Mouse (Mus musculus) forebrain, embryonic 12.5 days (tissue): Measurements from ENCODE around the gene Ptpn11. TPM values are rescaled to one million over a fixed set of nuclear protein-coding genes. Genes with fewer than 3 reads are reported as not detected.

Source experiments
- ATAC-seq: fragments of 200-750 bp; cut with Nextera tagmentation; 2 replicates; pipeline ENCODE4 v1.8.0; 2017; ENCODE audit warnings: moderate TSS enrichment; ENCODE audit not compliant: low FRiP score
- H3K27ac ChIP-seq: fragments of 300-500 bp; sonication (generic); 2 replicates; pipeline ENCODE4 v1.5.1; 2016; ENCODE audit warnings: mild to moderate bottlenecking
- H3K27me3 ChIP-seq: fragments of 300-500 bp; sonication (generic); 2 replicates; pipeline ENCODE4 v1.6.1; 2016; ENCODE audit warnings: mild to moderate bottlenecking
- H3K36me3 ChIP-seq: fragments of 300-500 bp; sonication (generic); replicated peaks from 2 replicates; pipeline ENCODE4 v1.6.1; 2016; ENCODE audit warnings: mild to moderate bottlenecking
- H3K4me1 ChIP-seq: fragments of 300-500 bp; sonication (generic); 2 replicates; pipeline ENCODE4 v1.6.1; 2016
- H3K4me2 ChIP-seq: fragments of 300-500 bp; sonication (generic); 2 replicates; pipeline ENCODE4 v1.6.1; 2016; ENCODE audit warnings: mild to moderate bottlenecking, moderate library complexity
- H3K4me3 ChIP-seq: fragments of 300-500 bp; sonication (generic); replicated peaks from 2 replicates; pipeline ENCODE4 v1.5.1; 2016; ENCODE audit warnings: mild to moderate bottlenecking
- H3K9ac ChIP-seq: fragments of 300-500 bp; sonication (generic); 2 replicates; pipeline ENCODE4 v1.6.1; 2016; ENCODE audit warnings: mild to moderate bottlenecking
- H3K9me3 ChIP-seq: fragments of 300-500 bp; sonication (generic); 2 replicates; pipeline ENCODE4 v1.6.1; 2016
- WGBS: fragments of 180-500 bp; shearing (Covaris S2); methylation state at CpG from one replicate; pipeline ENCODE4 v1.1.7; 2016; 5-methylcytosine and 5-hydroxymethylcytosine counted together
- polyA plus RNA-seq: library from polyadenylated mRNA; unstranded; fragments of >200 nt; fragmentation: Nextera tagmentation; extraction: Ambion mirVana; gene quantifications from 2 replicates; pipeline ENCODE4 v1.2.1, GENCODE M21; 2016

Gene Ptpn11
- polyA plus RNA-seq, 1 experiment from 2014 or later: 26.3 TPM

- Histone ChIP-seq H3K4me2 (no peak overlapping the region), H3K4me1 (no peaks in the 10 kb centered on the region), H3K27ac (no peak overlapping the region), H3K9ac (no peak overlapping the region), H3K9me3 (peaks cover 7% of the 10 kb centered on the region; the same call in 1 of the 2 replicates), H3K36me3 (no peaks in the 10 kb centered on the region), H3K4me3 (no peak overlapping the region), H3K27me3 (no peaks in the 10 kb centered on the region)
- 95% methylated on average over 7 of the region's 7 CpGs for WGBS
- no peak for ATAC-seq
Observed at GRCm38 (mm10) chr5:121082605-121083004, 108.6 kb downstream of the Ptpn11 start.

GRCm38 (mm10) chr5:121081754-121082153 lies 109.4 kb downstream of the Ptpn11 start:
- no peak for ATAC-seq
- Histone ChIP-seq H3K9me3 (peaks cover 7% of the 10 kb centered on the region; the same call in 1 of the 2 replicates), H3K27me3 (no peaks in the 10 kb centered on the region), H3K27ac (no peak overlapping the region), H3K36me3 (no peaks in the 10 kb centered on the region), H3K4me1 (no peaks in the 10 kb centered on the region), H3K9ac (no peak overlapping the region), H3K4me2 (no peak overlapping the region), H3K4me3 (no peak overlapping the region)
- WGBS: 75% methylated on average over 5 of the region's 5 CpGs

Other genes with a start within 250 kb of the Ptpn11 start
- gene Rph3a, start 181.3 kb downstream of the Ptpn11 start, polyA plus RNA-seq: 4.6 and 5.1 TPM in 2 replicates
- 479 and 481 TPM in 2 replicates for gene Rpl6, start 13.1 kb upstream of the Ptpn11 start, polyA plus RNA-seq
- 13.2 and 13.3 TPM in 2 replicates for gene Hectd4, start 28.8 kb upstream of the Ptpn11 start, polyA plus RNA-seq
- 103 and 109 TPM in 2 replicates for gene Trafd1, start 194.2 kb upstream of the Ptpn11 start, polyA plus RNA-seq
- 49.3 and 51.4 TPM in 2 replicates for gene Naa25, start 206.5 kb upstream of the Ptpn11 start, polyA plus RNA-seq